Mouse (Mus musculus): Measurements from ENCODE around the gene Pear1. TPM values are rescaled to one million over a fixed set of nuclear protein-coding genes. Genes with fewer than 3 reads are reported as not detected.

Gene Pear1
- polyA plus RNA-seq, 1 experiment from 2014 or later = 5.2 TPM

- peaks cover 23% of the 10 kb centered on the region for H3K27me3 ChIP-seq (replicated peaks; ENCODE audit: control insufficient read depth, insufficient read depth, low read length)
- DNase-seq (ENCODE audit: low spot score) = no peak
- H3K9me3 ChIP-seq (replicated peaks; ENCODE audit: control insufficient read depth, low read length) = no peaks in the 10 kb centered on the region
- ATAC-seq = no peak
- no peak overlapping the region for H3K27ac ChIP-seq (ENCODE audit: low read depth, low read length)
- WGBS = 69% methylated on average over 5 of the region's 5 CpGs
- H3K4me3 ChIP-seq (ENCODE audit: low read depth, low read length) = no peak overlapping the region
- no peaks in the 10 kb centered on the region for H3K36me3 ChIP-seq (ENCODE audit: control insufficient read depth, insufficient read depth, low read length)
- no peak overlapping the region for H3K4me2 ChIP-seq (ENCODE audit: low read length)
- H3K4me1 ChIP-seq (ENCODE audit: control insufficient read depth, insufficient read depth, low read length) = no peaks in the 10 kb centered on the region
- H3K9ac ChIP-seq (ENCODE audit: low read length) = no peak overlapping the region
These were observed 58.3 kb downstream of the Pear1 start for GRCm38 (mm10) chr3:87765631-87766283.

- no peaks in the 10 kb centered on the region for H3K9me3 ChIP-seq (replicated peaks; ENCODE audit: control insufficient read depth, low read length)
- H3K27me3 ChIP-seq (replicated peaks; ENCODE audit: control insufficient read depth, insufficient read depth, low read length) = peaks cover 23% of the 10 kb centered on the region
- H3K4me1 ChIP-seq (ENCODE audit: control insufficient read depth, insufficient read depth, low read length) = no peaks in the 10 kb centered on the region
- ATAC-seq (no peak), DNase-seq (ENCODE audit: low spot score) (no peak)
- H3K4me2 ChIP-seq (ENCODE audit: low read length) = no peak overlapping the region
- no peaks in the 10 kb centered on the region for H3K36me3 ChIP-seq (ENCODE audit: control insufficient read depth, insufficient read depth, low read length)
- H3K4me3 ChIP-seq (ENCODE audit: low read depth, low read length) = no peak overlapping the region
- no peak overlapping the region; the same call in 1 of the 2 replicates for H3K27ac ChIP-seq (ENCODE audit: low read depth, low read length)
- no peak overlapping the region for H3K9ac ChIP-seq (ENCODE audit: low read length)
- WGBS = 10% methylated on average over 10 of the region's 10 CpGs
These were observed 59.0 kb downstream of the Pear1 start for GRCm38 (mm10) chr3:87765091-87765490.

- DNase-seq (ENCODE audit: low spot score) (no peak), ATAC-seq (no peak)
- H3K36me3 ChIP-seq (ENCODE audit: control insufficient read depth, insufficient read depth, low read length) = no peaks in the 10 kb centered on the region
- H3K27me3 ChIP-seq (replicated peaks; ENCODE audit: control insufficient read depth, insufficient read depth, low read length) = peaks cover 21% of the 10 kb centered on the region
- H3K27ac ChIP-seq (ENCODE audit: low read depth, low read length) = no peak overlapping the region; the same call in 1 of the 2 replicates
- H3K4me1 ChIP-seq (ENCODE audit: control insufficient read depth, insufficient read depth, low read length) = no peaks in the 10 kb centered on the region
- no peak overlapping the region for H3K4me3 ChIP-seq (ENCODE audit: low read depth, low read length)
- no peaks in the 10 kb centered on the region for H3K9me3 ChIP-seq (replicated peaks; ENCODE audit: control insufficient read depth, low read length)
- no peak overlapping the region; the same call in 1 of the 2 replicates for H3K4me2 ChIP-seq (ENCODE audit: low read length)
- 42% methylated on average over 10 of the region's 10 CpGs for WGBS
- H3K9ac ChIP-seq (ENCODE audit: low read length) = no peak overlapping the region
These were observed 59.6 kb downstream of the Pear1 start for GRCm38 (mm10) chr3:87764506-87764905.

GRCm38 (mm10) chr3:87763683-87764289, 60.3 kb downstream of the Pear1 start:
- no peak overlapping the region for H3K9ac ChIP-seq (ENCODE audit: low read length)
- H3K4me1 ChIP-seq (ENCODE audit: control insufficient read depth, insufficient read depth, low read length) = no peaks in the 10 kb centered on the region
- WGBS = 22% methylated on average over 15 of the region's 15 CpGs
- peak; percentile 72 for DNase-seq (ENCODE audit: low spot score)
- peak; percentile 16; the same call in 1 of the 2 replicates for ATAC-seq
- H3K27me3 ChIP-seq (replicated peaks; ENCODE audit: control insufficient read depth, insufficient read depth, low read length) = peaks cover 16% of the 10 kb centered on the region
- H3K9me3 ChIP-seq (replicated peaks; ENCODE audit: control insufficient read depth, low read length) = no peaks in the 10 kb centered on the region
- H3K27ac ChIP-seq (ENCODE audit: low read depth, low read length) = no peak overlapping the region
- H3K4me2 ChIP-seq (ENCODE audit: low read length) = peak overlapping the region; percentile 28
- no peak overlapping the region for H3K4me3 ChIP-seq (ENCODE audit: low read depth, low read length)
- no peaks in the 10 kb centered on the region for H3K36me3 ChIP-seq (ENCODE audit: control insufficient read depth, insufficient read depth, low read length)

GRCm38 (mm10) chr3:87763202-87763601, 60.9 kb downstream of the Pear1 start:
- Histone ChIP-seq H3K4me3 (ENCODE audit: low read depth, low read length) (no peak overlapping the region), H3K27me3 (replicated peaks; ENCODE audit: control insufficient read depth, insufficient read depth, low read length) (peaks cover 10% of the 10 kb centered on the region), H3K36me3 (ENCODE audit: control insufficient read depth, insufficient read depth, low read length) (no peaks in the 10 kb centered on the region), H3K4me2 (ENCODE audit: low read length) (no peak overlapping the region), H3K4me1 (ENCODE audit: control insufficient read depth, insufficient read depth, low read length) (no peaks in the 10 kb centered on the region), H3K9me3 (replicated peaks; ENCODE audit: control insufficient read depth, low read length) (no peaks in the 10 kb centered on the region), H3K27ac (ENCODE audit: low read depth, low read length) (no peak overlapping the region), H3K9ac (ENCODE audit: low read length) (no peak overlapping the region)
- 73% methylated on average over 4 of the region's 4 CpGs for WGBS
- DNase-seq (ENCODE audit: low spot score) (no peak), ATAC-seq (no peak)

GRCm38 (mm10) chr3:87761408-87762375, 62.4 kb downstream of the Pear1 start:
- H3K4me1 ChIP-seq (ENCODE audit: control insufficient read depth, insufficient read depth, low read length) = no peaks in the 10 kb centered on the region
- no peaks in the 10 kb centered on the region for H3K36me3 ChIP-seq (ENCODE audit: control insufficient read depth, insufficient read depth, low read length)
- no peak overlapping the region for H3K9ac ChIP-seq (ENCODE audit: low read length)
- no peaks in the 10 kb centered on the region for H3K27me3 ChIP-seq (replicated peaks; ENCODE audit: control insufficient read depth, insufficient read depth, low read length)
- H3K4me2 ChIP-seq (ENCODE audit: low read length) = no peak overlapping the region
- H3K9me3 ChIP-seq (replicated peaks; ENCODE audit: control insufficient read depth, low read length) = no peaks in the 10 kb centered on the region
- WGBS = 86% methylated on average over 20 of the region's 20 CpGs
- H3K4me3 ChIP-seq (ENCODE audit: low read depth, low read length) = no peak overlapping the region
- H3K27ac ChIP-seq (ENCODE audit: low read depth, low read length) = no peak overlapping the region
- DNase-seq (ENCODE audit: low spot score) = no peak
- ATAC-seq = no peak

- Histone ChIP-seq H3K9ac (ENCODE audit: low read length) (no peak overlapping the region), H3K4me1 (ENCODE audit: control insufficient read depth, insufficient read depth, low read length) (no peaks in the 10 kb centered on the region), H3K9me3 (replicated peaks; ENCODE audit: control insufficient read depth, low read length) (no peaks in the 10 kb centered on the region), H3K4me3 (ENCODE audit: low read depth, low read length) (no peak overlapping the region), H3K27ac (ENCODE audit: low read depth, low read length) (no peak overlapping the region), H3K27me3 (replicated peaks; ENCODE audit: control insufficient read depth, insufficient read depth, low read length) (no peaks in the 10 kb centered on the region), H3K4me2 (ENCODE audit: low read length) (no peak overlapping the region), H3K36me3 (ENCODE audit: control insufficient read depth, insufficient read depth, low read length) (no peaks in the 10 kb centered on the region)
- ATAC-seq (no peak), DNase-seq (ENCODE audit: low spot score) (no peak)
- WGBS = 53% methylated on average over 4 of the region's 5 CpGs
These were observed 65.5 kb downstream of the Pear1 start for GRCm38 (mm10) chr3:87758641-87759040.

- Histone ChIP-seq H3K4me1 (ENCODE audit: control insufficient read depth, insufficient read depth, low read length) (no peaks in the 10 kb centered on the region), H3K4me3 (ENCODE audit: low read depth, low read length) (no peak overlapping the region), H3K4me2 (ENCODE audit: low read length) (peak overlapping the region; percentile 41), H3K9me3 (replicated peaks; ENCODE audit: control insufficient read depth, low read length) (no peaks in the 10 kb centered on the region), H3K36me3 (ENCODE audit: control insufficient read depth, insufficient read depth, low read length) (no peaks in the 10 kb centered on the region), H3K27me3 (replicated peaks; ENCODE audit: control insufficient read depth, insufficient read depth, low read length) (no peaks in the 10 kb centered on the region), H3K9ac (ENCODE audit: low read length) (no peak overlapping the region), H3K27ac (ENCODE audit: low read depth, low read length) (no peak overlapping the region)
- DNase-seq (ENCODE audit: low spot score) = no peak
- WGBS = 47% methylated on average over 20 of the region's 20 CpGs
- peak; percentile 16; the same call in 1 of the 2 replicates for ATAC-seq
These were observed 67.6 kb downstream of the Pear1 start for GRCm38 (mm10) chr3:87756488-87756887.
